Mouse (Mus musculus) small intestine, adult 2 months (tissue): ENCODE results near the gene Donson. TPM values are rescaled to one million over a fixed set of nuclear protein-coding genes. Genes with fewer than 3 reads are reported as not detected.

Experiments used
- H3K27ac ChIP-seq: fragments of 200-500 bp; 2 replicates; pipeline ENCODE4 v1.5.1; 2012; ENCODE audit warnings: low read depth, low read length, control low read depth, inconsistent platforms; ENCODE audit not compliant: insufficient read depth
- H3K27me3 ChIP-seq: fragments of 200-500 bp; 2 replicates; pipeline ENCODE4 v1.6.1; 2012; ENCODE audit warnings: mild to moderate bottlenecking, moderate library complexity, low read length, inconsistent platforms; ENCODE audit not compliant: control insufficient read depth, insufficient read depth
- H3K36me3 ChIP-seq: fragments of 200-500 bp; 2 replicates; pipeline ENCODE4 v1.6.1; 2012; ENCODE audit warnings: mild to moderate bottlenecking, low read length, control low read depth, inconsistent platforms; ENCODE audit not compliant: control insufficient read depth, insufficient read depth
- H3K4me1 ChIP-seq: fragments of 200-500 bp; 2 replicates; pipeline ENCODE4 v1.6.1; 2012; ENCODE audit warnings: low read length, inconsistent platforms, mixed read lengths; ENCODE audit not compliant: control insufficient read depth, insufficient read depth, insufficient read length
- H3K4me3 ChIP-seq: fragments of 200-500 bp; 2 replicates; pipeline ENCODE4 v1.5.1; 2012; ENCODE audit warnings: low read depth, mild to moderate bottlenecking, control low read depth, inconsistent platforms, low read length, moderate library complexity
- CTCF ChIP-seq: fragments of 200-500 bp; IDR thresholded peaks from 2 replicates; pipeline ENCODE4 v1.5.1; 2012; ENCODE audit warnings: low read depth, mild to moderate bottlenecking, control low read depth, inconsistent platforms, low read length, moderate library complexity, mixed read lengths; ENCODE audit not compliant: insufficient replicate concordance, insufficient read length; ENCODE audit errors: extremely low read depth
- POLR2A ChIP-seq: fragments of 200-500 bp; IDR thresholded peaks from 2 replicates; pipeline ENCODE4 v1.6.1; 2012; ENCODE audit warnings: low read depth, mild to moderate bottlenecking, control low read depth, inconsistent platforms, low read length, moderate library complexity
- WGBS: fragments of 180-500 bp; shearing (Covaris S2); methylation state at CpG from one replicate; pipeline ENCODE4 v1.1.7; 2018; 5-methylcytosine and 5-hydroxymethylcytosine counted together
- polyA plus RNA-seq: library from polyadenylated mRNA; depleted of rRNA; stranded (reverse); fragments of >200 nt; gene quantifications from 2 replicates; pipeline ENCODE4 v1.2.3, GENCODE M21; 2012

Donson gene
- polyA plus RNA-seq, 1 experiment = 8.6 TPM

DNA sequence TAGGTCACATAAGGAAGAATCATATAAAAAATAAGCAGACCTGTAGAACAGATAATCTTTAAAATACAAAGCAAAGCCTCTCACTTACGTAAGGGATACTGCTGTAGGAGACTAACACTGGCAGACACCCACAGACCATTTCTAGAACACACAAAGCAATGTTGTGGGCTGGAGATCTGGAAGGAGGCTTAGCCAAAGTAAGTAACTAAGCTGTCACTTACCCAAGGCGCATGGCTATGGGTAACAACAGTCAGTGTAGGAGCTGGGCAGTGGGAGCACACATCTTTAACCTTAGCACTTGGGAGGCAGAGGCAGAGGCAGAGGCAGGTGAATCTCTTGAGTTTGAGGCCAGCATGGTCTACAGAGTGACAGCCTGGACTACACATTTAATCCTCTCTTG, 48.9 kb downstream of the Donson start:
- 91% methylated on average over 2 of the region's 2 CpGs for WGBS

DNA sequence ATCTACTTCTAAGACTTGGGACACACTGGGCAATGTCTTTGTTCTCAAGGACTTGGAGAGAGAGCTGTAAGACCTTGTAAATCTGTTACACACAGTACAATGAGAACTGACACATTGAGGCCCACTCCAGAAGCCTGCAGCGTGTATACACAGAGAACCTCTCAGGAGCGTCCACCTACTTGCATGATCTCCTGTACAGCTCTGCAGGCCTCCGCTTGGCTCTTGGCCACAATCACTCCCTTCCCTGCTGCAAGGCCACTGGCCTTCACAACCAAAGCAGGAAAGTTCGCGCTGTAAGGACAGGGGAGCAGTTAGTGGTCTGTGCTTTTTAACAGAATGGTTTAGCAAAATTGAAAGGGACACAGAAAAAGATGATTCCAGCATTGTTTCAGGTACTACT, 49.4 kb downstream of the Donson start:
- no peak overlapping the region for H3K27ac ChIP-seq
- no peaks in the 10 kb centered on the region for H3K4me1 ChIP-seq
- TF ChIP-seq POLR2A = no peak
- no peak for TF ChIP-seq CTCF
- H3K27me3 ChIP-seq = no peaks in the 10 kb centered on the region
- H3K36me3 ChIP-seq = peaks cover 45% of the 10 kb centered on the region
- H3K4me3 ChIP-seq = no peak overlapping the region
- 93% methylated on average over 5 of the region's 5 CpGs for WGBS

More for the DNA sequence above, 48.9 kb downstream of the Donson start:
- Histone ChIP-seq H3K36me3 (peaks cover 45% of the 10 kb centered on the region), H3K4me1 (no peaks in the 10 kb centered on the region), H3K27me3 (no peaks in the 10 kb centered on the region), H3K27ac (no peak overlapping the region), H3K4me3 (no peak overlapping the region)
- TF ChIP-seq CTCF (no peak), POLR2A (no peak)

DNA sequence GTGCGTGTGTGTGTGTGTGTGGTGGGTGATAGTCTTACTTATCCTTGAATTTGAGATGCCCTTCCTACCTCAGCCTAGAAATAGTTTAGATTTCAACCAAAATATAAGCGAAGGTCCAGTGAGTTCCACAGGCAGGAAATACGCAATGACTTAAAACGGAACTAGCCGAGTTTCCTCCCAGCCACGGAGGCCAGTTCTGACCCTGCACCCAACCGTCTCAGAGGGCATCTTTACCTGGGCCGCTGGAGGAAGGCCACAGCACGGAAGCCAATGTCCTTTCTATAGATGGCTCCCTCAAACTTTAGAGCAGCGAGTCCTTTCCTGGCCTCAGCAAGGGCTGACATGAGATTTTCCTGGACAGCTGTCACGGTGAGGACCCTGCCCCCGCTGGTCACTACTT, 54.9 kb downstream of the Donson start:
- Histone ChIP-seq H3K4me3 (no peak overlapping the region), H3K27ac (no peak overlapping the region), H3K4me1 (no peaks in the 10 kb centered on the region), H3K27me3 (no peaks in the 10 kb centered on the region), H3K36me3 (peaks cover 42% of the 10 kb centered on the region)
- TF ChIP-seq CTCF (no peak), POLR2A (no peak)
- 87% methylated on average over 12 of the region's 12 CpGs for WGBS

DNA sequence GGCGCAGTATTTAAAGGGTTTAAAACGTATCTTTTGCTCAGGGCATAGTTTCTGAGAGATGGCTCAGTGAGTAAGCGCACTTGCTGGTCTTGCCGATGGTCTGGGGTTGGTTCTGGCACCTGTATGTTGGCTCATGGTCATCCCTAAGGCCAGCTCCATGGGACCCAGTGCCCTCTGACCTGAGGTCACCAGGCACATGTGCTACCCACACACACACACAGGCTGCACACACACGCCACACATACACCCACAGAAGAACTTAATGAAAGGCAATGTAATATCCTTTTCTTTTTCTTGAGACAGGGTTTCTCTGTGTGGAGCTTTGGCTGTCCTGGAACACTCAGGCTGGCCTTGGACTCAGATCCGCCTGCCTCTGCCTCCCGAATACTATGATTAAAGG, 55.6 kb downstream of the Donson start:
- peaks cover 42% of the 10 kb centered on the region for H3K36me3 ChIP-seq
- no peaks in the 10 kb centered on the region for H3K27me3 ChIP-seq
- 90% methylated on average over 7 of the region's 7 CpGs for WGBS
- no peak for TF ChIP-seq POLR2A
- TF ChIP-seq CTCF = no peak
- H3K27ac ChIP-seq = no peak overlapping the region
- no peak overlapping the region for H3K4me3 ChIP-seq
- H3K4me1 ChIP-seq = no peaks in the 10 kb centered on the region

DNA sequence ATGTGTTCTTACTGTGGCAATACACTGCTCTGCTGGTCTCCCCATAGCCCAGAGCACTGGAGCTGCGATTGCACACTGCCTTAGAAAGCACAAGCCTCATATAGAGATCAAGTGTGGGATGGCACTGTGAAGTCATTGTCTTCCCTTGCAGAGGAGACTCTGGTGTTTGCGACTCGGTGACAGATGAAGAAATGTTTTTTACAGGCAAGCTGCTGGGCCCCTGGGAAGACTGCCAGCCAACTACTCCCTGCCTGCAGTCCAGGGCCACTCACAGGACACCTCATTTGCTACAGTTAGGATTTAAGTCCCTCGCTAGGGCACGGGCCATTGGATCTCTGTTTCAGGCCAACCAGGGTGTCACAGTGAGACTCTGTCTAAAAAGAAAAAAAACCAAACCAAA, 56.1 kb downstream of the Donson start:
- peaks cover 40% of the 10 kb centered on the region for H3K36me3 ChIP-seq
- WGBS = 86% methylated on average over 5 of the region's 5 CpGs

DNA sequence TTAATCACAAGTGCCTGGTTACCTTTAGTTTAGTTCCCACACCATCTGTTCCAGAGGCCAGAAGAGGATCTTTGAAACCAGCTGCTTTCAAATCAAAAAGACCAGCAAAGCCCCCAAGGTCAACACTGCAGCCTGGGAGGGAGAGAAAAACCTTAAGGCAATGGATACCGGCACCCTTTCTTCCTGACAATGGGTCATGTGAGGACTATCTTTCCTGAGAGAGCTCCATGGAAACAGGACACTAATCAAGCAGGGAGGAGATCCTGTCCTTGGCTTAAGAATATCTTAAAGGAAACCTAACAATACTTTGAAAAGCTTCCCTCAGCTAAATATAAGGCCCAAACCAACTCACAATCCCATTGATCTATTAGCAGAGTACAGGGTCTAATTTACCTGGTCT, 58.0 kb downstream of the Donson start:
- Histone ChIP-seq H3K4me1 (no peaks in the 10 kb centered on the region), H3K36me3 (peaks cover 33% of the 10 kb centered on the region), H3K27me3 (no peaks in the 10 kb centered on the region), H3K27ac (no peak overlapping the region), H3K4me3 (no peak overlapping the region)
- 74% methylated on average over 1 of the region's 1 CpGs for WGBS
- TF ChIP-seq CTCF (no peak), POLR2A (no peak)

More for the DNA sequence above, 56.1 kb downstream of the Donson start:
- TF ChIP-seq CTCF (no peak), POLR2A (no peak)
- H3K4me1 ChIP-seq = no peaks in the 10 kb centered on the region
- no peaks in the 10 kb centered on the region for H3K27me3 ChIP-seq
- no peak overlapping the region for H3K27ac ChIP-seq
- H3K4me3 ChIP-seq = no peak overlapping the region

DNA sequence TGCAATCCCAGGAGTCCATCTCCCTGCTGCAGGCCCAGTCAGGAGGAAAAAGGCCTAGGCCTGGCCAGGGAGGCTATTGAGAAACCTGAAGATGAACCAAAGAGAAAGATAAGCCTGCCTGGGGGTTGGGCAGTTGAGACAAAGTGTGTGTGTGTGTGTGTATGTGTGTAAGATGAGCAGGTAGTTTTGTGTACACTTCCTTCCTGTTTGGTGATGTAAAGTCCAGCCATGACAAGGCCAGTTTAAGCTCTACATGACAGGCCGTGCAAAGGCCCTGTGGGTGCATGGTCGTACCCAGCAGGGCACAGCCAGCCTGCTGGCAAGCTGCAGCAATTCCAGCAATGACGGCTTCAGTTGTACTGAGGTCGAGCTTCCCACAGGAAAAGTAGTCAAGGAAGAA, 58.8 kb downstream of the Donson start:
- H3K27ac ChIP-seq = no peak overlapping the region
- H3K27me3 ChIP-seq = no peaks in the 10 kb centered on the region
- no peaks in the 10 kb centered on the region for H3K4me1 ChIP-seq
- 91% methylated on average over 4 of the region's 4 CpGs for WGBS
- H3K4me3 ChIP-seq = no peak overlapping the region
- no peak for TF ChIP-seq CTCF
- TF ChIP-seq POLR2A = no peak
- H3K36me3 ChIP-seq = peaks cover 37% of the 10 kb centered on the region

DNA sequence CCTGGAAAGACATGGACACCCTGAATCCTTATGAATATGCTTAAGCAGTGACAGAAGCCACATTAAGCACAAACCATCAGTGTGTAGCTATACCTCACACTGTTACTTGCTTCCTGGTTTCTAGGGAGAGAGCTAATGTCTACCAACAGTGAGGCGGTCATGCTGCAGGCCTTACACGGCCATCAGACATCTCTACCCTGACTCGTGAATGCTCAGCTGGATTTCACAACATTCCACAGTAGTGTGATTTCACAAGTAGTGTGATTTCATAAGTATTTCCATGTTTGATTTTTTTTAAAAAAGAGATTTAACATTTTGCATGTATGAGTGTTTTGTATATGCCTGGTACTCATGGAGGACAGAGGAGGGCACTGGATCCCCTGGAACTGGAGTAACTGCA, 59.9 kb downstream of the Donson start:
- no peak overlapping the region for H3K27ac ChIP-seq
- no peak overlapping the region for H3K4me3 ChIP-seq
- TF ChIP-seq CTCF (no peak), POLR2A (no peak)
- H3K36me3 ChIP-seq = peaks cover 40% of the 10 kb centered on the region
- WGBS = 87% methylated on average over 3 of the region's 3 CpGs
- H3K27me3 ChIP-seq = no peaks in the 10 kb centered on the region
- no peaks in the 10 kb centered on the region for H3K4me1 ChIP-seq
